Mouse (Mus musculus): Measurements from ENCODE around the gene Gm49661.

Gm49661 gene

DNA sequence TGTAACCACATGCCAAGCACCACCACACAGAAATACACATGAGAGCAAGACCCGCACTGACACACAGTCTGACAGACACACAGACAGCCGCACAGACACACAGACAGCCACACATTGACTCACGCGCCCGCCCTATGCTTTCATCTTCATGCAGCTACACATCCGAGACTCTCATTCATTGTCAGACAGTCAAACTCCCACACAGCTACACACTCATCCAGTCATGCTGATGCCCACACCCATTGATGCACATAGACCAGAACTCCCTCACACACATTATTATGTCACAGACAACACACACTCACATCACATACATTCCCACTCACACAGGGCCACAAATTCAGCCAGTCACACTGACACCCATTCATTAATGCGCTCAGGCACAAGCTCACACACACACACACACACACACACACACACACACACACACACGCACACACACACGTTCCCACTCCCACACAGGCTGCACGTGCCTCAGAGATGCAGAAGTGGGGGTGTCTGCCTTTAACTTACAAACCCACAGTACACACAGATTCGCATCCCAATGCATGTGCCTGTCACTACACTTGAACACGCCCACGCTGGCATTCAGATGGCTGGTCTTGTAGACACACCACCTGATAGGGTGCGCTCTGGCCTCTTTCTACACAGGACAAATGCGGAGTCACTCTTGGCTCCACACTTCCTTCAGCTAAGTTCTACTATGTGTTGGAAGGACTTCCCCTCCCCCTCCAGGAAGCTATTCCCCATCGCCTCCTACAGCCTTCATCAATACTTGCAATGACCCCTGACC, 35.3 kb downstream of the Gm49661 start:
- no peak for DNase-seq (ENCODE audit: low spot score)

DNA sequence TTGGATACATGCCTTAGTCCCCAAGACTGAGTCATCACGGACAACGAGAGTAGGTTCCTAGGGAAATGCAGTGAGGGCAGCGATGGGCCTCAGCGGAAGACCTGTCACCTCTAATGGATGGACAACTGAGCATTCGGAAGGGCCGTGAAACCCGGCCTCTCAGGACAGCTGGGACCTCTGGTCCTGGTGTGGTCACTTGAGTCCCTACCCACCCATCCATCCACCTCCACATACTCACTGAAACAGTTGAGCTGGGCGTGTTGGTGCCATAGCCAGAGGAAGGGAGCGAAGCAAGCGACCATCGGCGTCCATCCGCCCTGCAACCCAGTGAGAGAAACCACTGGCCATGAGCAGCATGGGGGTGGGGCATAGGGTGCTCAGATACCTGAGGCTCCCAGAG, 38.7 kb downstream of the Gm49661 start:
- DNase-seq (ENCODE audit: low spot score), result no peak

DNA sequence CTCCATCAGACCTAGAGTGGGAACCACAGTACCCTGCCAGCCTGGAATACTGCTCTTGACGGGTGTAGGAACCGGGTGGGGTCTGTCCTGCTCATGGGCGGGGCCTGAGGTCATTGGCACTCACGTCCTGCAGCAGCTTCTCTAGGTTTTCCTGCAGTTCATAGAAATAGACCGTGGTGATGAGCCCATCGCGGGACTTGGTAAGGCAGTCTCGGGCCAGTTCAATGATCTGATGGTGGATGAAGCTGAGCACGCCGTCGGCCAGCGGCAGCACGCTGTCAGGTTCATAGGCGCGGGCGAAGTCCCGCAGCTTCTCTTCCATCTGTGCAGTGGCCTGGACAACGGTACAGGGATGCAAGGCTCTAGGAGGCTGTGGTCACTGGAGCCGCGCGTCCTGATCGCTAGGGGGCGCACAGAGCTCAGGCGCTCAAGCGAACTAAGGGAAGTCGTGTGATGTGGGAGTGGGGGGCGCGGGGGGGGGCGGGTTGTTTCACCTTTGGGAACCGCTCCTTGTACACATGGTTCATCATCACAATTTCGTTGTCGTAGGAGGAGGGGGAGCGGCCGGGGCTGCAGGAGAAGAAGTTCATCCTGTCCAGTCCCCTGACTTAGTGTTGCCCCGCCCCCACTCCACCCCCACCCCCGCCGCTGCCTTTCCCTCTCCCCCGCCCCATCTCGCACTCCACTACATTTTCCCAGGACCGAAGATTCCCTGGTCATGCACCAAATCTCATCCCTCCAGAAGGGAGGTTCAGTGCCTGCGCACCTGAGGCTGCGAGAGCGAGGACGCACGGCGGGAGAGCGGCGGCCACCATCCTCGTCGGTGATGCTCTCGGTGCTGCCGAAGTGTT, 40.6 kb downstream of the Gm49661 start:
- no peak for DNase-seq (ENCODE audit: low spot score)

DNA sequence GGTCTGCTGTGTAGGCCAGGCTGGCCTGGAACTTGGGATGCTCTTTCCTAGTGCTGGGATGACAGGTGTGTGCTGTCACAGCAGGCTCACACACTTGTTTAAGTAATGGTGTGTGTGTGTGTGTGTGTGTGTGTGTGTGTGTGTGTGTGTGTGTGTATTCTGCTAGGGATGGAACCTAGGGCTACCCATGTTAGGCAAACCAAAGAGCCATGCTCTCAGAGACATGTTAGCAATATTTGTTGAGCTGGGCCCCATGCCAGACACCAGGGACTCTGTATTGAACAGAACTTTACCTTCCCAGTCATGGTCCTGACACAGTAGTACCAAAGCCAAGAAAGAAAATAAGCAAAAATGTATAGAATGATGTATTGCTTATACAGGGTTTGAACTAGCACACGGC, 41.7 kb downstream of the Gm49661 start:
- no peak for DNase-seq (ENCODE audit: low spot score)

DNA sequence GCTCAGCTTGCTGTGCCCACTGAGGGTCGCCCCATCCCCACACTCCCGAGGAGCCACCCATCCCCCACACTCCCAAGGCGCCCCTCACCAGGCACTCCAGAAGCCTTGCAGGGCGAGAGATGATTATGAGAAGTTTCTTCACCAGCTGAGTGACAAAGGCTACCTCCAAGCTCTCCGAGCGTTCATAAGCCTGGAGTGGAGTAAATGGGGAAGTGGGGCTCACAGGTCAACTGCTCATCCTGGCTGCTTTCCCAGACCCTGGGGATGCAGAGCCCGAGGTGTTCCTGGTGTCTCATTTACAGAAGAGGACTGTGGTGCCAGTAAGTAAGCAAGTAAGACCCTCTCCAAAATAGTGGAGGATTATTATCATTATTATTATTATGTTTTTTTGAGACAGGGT, 43.7 kb downstream of the Gm49661 start:
- no peak for DNase-seq (ENCODE audit: low spot score)

DNA sequence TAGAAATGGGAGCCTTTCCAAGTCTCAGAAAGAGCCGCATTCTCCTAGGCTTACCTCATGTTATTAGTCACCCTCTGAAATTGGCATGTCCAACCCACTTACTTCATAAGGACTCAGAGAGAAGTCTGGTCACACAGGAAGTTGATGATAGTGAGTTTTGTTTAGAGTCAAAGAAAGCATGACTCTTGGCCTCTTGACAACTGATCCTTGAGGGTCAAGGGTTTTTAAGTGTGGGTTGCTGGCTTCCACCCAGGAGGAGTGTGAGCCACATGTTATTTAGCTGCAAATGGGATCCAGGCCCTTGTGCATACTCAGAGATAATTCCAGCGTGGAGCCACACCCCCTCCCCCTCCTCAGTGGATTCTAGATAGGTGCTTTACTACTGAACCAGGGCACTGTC, 47.6 kb downstream of the Gm49661 start:
- DNase-seq (ENCODE audit: low spot score), result no peak

DNA sequence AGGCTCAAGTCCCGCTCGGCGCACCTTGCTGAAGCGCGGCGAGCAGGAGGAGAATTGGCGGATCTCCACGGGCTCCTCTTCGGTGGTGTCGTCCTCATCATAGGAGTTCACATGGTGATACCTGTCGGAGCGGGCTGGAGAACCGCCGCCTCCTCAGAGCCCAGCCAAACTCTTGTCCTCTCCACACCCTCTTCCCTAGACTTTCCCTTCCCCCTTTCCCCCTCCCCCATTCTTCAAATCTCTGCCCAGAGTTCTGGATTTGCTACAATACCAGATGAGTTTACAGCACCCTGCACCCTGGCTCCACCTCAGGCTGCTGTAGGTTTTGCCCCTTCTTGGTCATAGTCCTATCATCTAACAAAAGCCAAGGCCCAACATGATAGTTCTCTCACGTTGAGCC, 50.6 kb downstream of the Gm49661 start:
- DNase-seq (ENCODE audit: low spot score), result no peak

DNA sequence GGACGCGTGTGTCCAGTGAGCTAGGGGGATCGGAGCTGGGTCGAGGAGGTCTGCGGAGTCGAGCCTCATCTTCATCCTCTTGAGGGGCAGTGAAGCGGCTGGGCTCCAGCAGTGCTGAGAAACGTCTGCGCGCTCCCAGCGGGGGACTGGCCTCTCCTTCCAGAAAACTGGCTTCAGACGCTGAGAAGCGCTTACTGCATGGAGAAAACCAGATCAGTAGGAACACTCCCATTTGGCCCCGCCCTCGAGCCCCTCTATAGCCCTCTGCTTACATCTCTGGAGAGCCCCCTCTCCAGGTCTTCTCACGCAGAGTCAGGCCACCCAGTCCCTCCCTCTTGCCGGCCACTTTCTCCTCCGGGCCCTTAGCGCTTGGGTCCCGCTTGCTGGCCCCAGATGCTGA, 51.5 kb downstream of the Gm49661 start:
- no peak for DNase-seq (ENCODE audit: low spot score)

All from spleen, adult 12 weeks (tissue).